Mouse (Mus musculus) lung, embryonic 16.5 days (tissue): ENCODE data around the gene 5730522E02Rik. TPM values are rescaled to one million over a fixed set of nuclear protein-coding genes. Genes with fewer than 3 reads are reported as not detected.

Source experiments
- microRNA-seq: library from miRNA; unstranded; fragments of <30 nt; microRNA quantifications from one replicate; pipeline ENCODE4, GENCODE M21; 2016
- polyA plus RNA-seq: library from polyadenylated mRNA; unstranded; fragments of >200 nt; fragmentation: Nextera tagmentation; extraction: Ambion mirVana; gene quantifications from 2 replicates; pipeline ENCODE4 v1.2.1, GENCODE M21; 2015

5730522E02Rik gene
- polyA plus RNA-seq, 1 experiment from 2014 or later: 1.6 TPM

Small RNA genes lying within 50 kb of the gene (microRNA-seq; reads per million reads assigned to microRNA genes)
- gene Mir6372: not detected

Other genes starting within 250 kb of the 5730522E02Rik start
- gene Fancl, start 175.4 kb upstream of the 5730522E02Rik start, polyA plus RNA-seq: 29.7 and 31.5 TPM in 2 replicates